Mouse (Mus musculus) intestine, postnatal 0 days (tissue): ENCODE data around the gene Paqr5. TPM values are rescaled to one million over a fixed set of nuclear protein-coding genes. Genes with fewer than 3 reads are reported as not detected.
A peak's percentile ranks its signal among the peaks of the same experiment; 100 is the strongest.

ENCODE experiments used
- ATAC-seq: fragments of 200-750 bp; cut with Nextera tagmentation; 2 replicates; pipeline ENCODE4 v1.8.0; 2017; ENCODE audit warnings: mild to moderate bottlenecking, moderate TSS enrichment, moderate library complexity
- H3K27ac ChIP-seq: fragments of 300-500 bp; sonication (generic); 2 replicates; pipeline ENCODE4 v1.5.1; 2014; ENCODE audit warnings: mild to moderate bottlenecking, low read depth, low read length, moderate library complexity
- H3K27me3 ChIP-seq: fragments of 300-500 bp; sonication (generic); replicated peaks from 2 replicates; pipeline ENCODE4 v1.6.1; 2014; ENCODE audit warnings: low read length, mixed read lengths; ENCODE audit not compliant: control insufficient read depth, insufficient read depth
- H3K36me3 ChIP-seq: fragments of 300-500 bp; sonication (generic); 2 replicates; pipeline ENCODE4 v1.6.1; 2014; ENCODE audit warnings: mild to moderate bottlenecking, moderate library complexity; ENCODE audit not compliant: control insufficient read depth, insufficient read depth
- H3K4me1 ChIP-seq: fragments of 300-500 bp; sonication (generic); replicated peaks from 2 replicates; pipeline ENCODE4 v1.6.1; 2014; ENCODE audit warnings: antibody characterized with exemption, low read length, mixed read lengths; ENCODE audit not compliant: control insufficient read depth, insufficient read depth
- H3K4me2 ChIP-seq: fragments of 300-500 bp; sonication (generic); replicated peaks from 2 replicates; pipeline ENCODE4 v1.6.1; 2014; ENCODE audit warnings: low read depth, mild to moderate bottlenecking, moderate library complexity
- H3K4me3 ChIP-seq: fragments of 300-500 bp; sonication (generic); 2 replicates; pipeline ENCODE4 v1.5.1; 2014; ENCODE audit warnings: low read depth, low read length
- H3K9ac ChIP-seq: fragments of 300-500 bp; sonication (generic); 2 replicates; pipeline ENCODE4 v1.6.1; 2014; ENCODE audit warnings: mild to moderate bottlenecking, low read depth, low read length
- H3K9me3 ChIP-seq: fragments of 300-500 bp; sonication (generic); 2 replicates; pipeline ENCODE4 v1.6.1; 2016; ENCODE audit warnings: mixed run types; ENCODE audit not compliant: control insufficient read depth
- CTCF ChIP-seq: sonication (generic); IDR thresholded peaks from 2 replicates; pipeline ENCODE4 v1.5.1; 2016; ENCODE audit warnings: low read depth, mild to moderate bottlenecking, control low read depth, antibody characterized with exemption, moderate library complexity
- WGBS: fragments of 180-500 bp; shearing (Covaris S2); extraction: QIAGEN DNeasy Blood & Tissue Kit; methylation state at CpG from one replicate; pipeline ENCODE4 v1.1.7; 2014; 5-methylcytosine and 5-hydroxymethylcytosine counted together
- polyA plus RNA-seq: library from polyadenylated mRNA; unstranded; fragments of >200 nt; fragmentation: Nextera tagmentation; extraction: Ambion mirVana; gene quantifications from 2 replicates; pipeline ENCODE4 v1.2.1, GENCODE M21; 2015

Gene Paqr5
- polyA plus RNA-seq, 1 experiment from 2014 or later: 5.1 TPM

GRCm38 (mm10) chr9:61982940-61983620, 43.6 kb downstream of the Paqr5 start:
- Histone ChIP-seq H3K27me3 (no peaks in the 10 kb centered on the region), H3K4me3 (no peak overlapping the region), H3K4me2 (no peak overlapping the region), H3K9ac (no peak overlapping the region), H3K4me1 (0 out of 2 replicates have a peak, but pooled peaks cover 2% of the 10 kb centered on the region), H3K27ac (no peak overlapping the region), H3K36me3 (no peaks in the 10 kb centered on the region), H3K9me3 (no peaks in the 10 kb centered on the region)
- no peak for TF ChIP-seq CTCF
- ATAC-seq: peak; percentile 71
- WGBS: 78% methylated on average over 7 of the region's 7 CpGs

- H3K9me3 ChIP-seq: no peaks in the 10 kb centered on the region
- H3K4me2 ChIP-seq: no peak overlapping the region
- no peak overlapping the region for H3K4me3 ChIP-seq
- no peak overlapping the region for H3K27ac ChIP-seq
- no peak for TF ChIP-seq CTCF
- no peak for ATAC-seq
- H3K27me3 ChIP-seq: no peaks in the 10 kb centered on the region
- H3K9ac ChIP-seq: no peak overlapping the region
- H3K4me1 ChIP-seq: 0 out of 2 replicates have a peak, but pooled peaks cover 2% of the 10 kb centered on the region
- H3K36me3 ChIP-seq: no peaks in the 10 kb centered on the region
- WGBS: 72% methylated on average over 5 of the region's 5 CpGs
Measured at GRCm38 (mm10) chr9:61981876-61982275, 44.8 kb downstream of the Paqr5 start.

GRCm38 (mm10) chr9:61979983-61980382, 46.7 kb downstream of the Paqr5 start:
- WGBS: 89% methylated on average over 2 of the region's 2 CpGs
- no peak overlapping the region for H3K4me2 ChIP-seq
- ATAC-seq: no peak

GRCm38 (mm10) chr9:61977258-61977945, 49.3 kb downstream of the Paqr5 start:
- no peak for TF ChIP-seq CTCF
- no peaks in the 10 kb centered on the region for H3K9me3 ChIP-seq
- 84% methylated on average over 13 of the region's 13 CpGs for WGBS
- no peak overlapping the region for H3K4me3 ChIP-seq
- no peak overlapping the region for H3K9ac ChIP-seq
- H3K36me3 ChIP-seq: no peaks in the 10 kb centered on the region
- no peaks in the 10 kb centered on the region for H3K4me1 ChIP-seq
- H3K4me2 ChIP-seq: no peak overlapping the region
- H3K27ac ChIP-seq: no peak overlapping the region
- no peak for ATAC-seq
- H3K27me3 ChIP-seq: no peaks in the 10 kb centered on the region

More at GRCm38 (mm10) chr9:61979983-61980382, 46.7 kb downstream of the Paqr5 start:
- Histone ChIP-seq H3K27me3 (no peaks in the 10 kb centered on the region), H3K4me3 (no peak overlapping the region), H3K9me3 (no peaks in the 10 kb centered on the region), H3K27ac (no peak overlapping the region), H3K4me1 (0 out of 2 replicates have a peak, but pooled peaks cover under 1% of the 10 kb centered on the region), H3K9ac (no peak overlapping the region), H3K36me3 (no peaks in the 10 kb centered on the region)
- peak; percentile 43 for TF ChIP-seq CTCF

GRCm38 (mm10) chr9:61972031-61972430, 54.6 kb downstream of the Paqr5 start:
- Histone ChIP-seq H3K27ac (no peak overlapping the region), H3K4me1 (no peaks in the 10 kb centered on the region), H3K4me2 (no peak overlapping the region), H3K27me3 (no peaks in the 10 kb centered on the region), H3K9ac (no peak overlapping the region), H3K4me3 (no peak overlapping the region), H3K36me3 (no peaks in the 10 kb centered on the region), H3K9me3 (no peaks in the 10 kb centered on the region)
- 63% methylated on average over 9 of the region's 9 CpGs for WGBS
- no peak for TF ChIP-seq CTCF
- ATAC-seq: no peak

- Histone ChIP-seq H3K4me2 (no peak overlapping the region), H3K9me3 (no peaks in the 10 kb centered on the region), H3K36me3 (no peaks in the 10 kb centered on the region), H3K27ac (no peak overlapping the region), H3K9ac (no peak overlapping the region), H3K4me3 (no peak overlapping the region), H3K27me3 (no peaks in the 10 kb centered on the region), H3K4me1 (no peaks in the 10 kb centered on the region)
- WGBS: 54% methylated on average over 3 of the region's 3 CpGs
- no peak for ATAC-seq
- no peak for TF ChIP-seq CTCF
Measured at GRCm38 (mm10) chr9:61971045-61971444, 55.6 kb downstream of the Paqr5 start.
